Mouse (Mus musculus) limb, embryonic 15.5 days (tissue): ENCODE measurements at regions not wholly inside any gene's neighbourhood (a gene's known extent, or its start where the extent isn't known, plus 50 kb on each side); places are given as distances from the start of the nearest gene placed in this dataset.

Source experiments
- ATAC-seq: fragments of 200-750 bp; cut with Nextera tagmentation; 2 replicates; pipeline ENCODE4 v1.8.0; 2017; ENCODE audit warnings: low read depth, moderate TSS enrichment; ENCODE audit not compliant: insufficient number of reproducible peaks, low FRiP score, low TSS enrichment
- H3K27ac ChIP-seq: fragments of 300-500 bp; sonication (generic); 2 replicates; pipeline ENCODE4 v1.5.1; 2015; ENCODE audit warnings: moderate library complexity, mild to moderate bottlenecking, inconsistent platforms
- H3K27me3 ChIP-seq: fragments of 300-500 bp; sonication (generic); 2 replicates; pipeline ENCODE4 v1.6.1; 2015; ENCODE audit warnings: inconsistent platforms
- H3K36me3 ChIP-seq: fragments of 300-500 bp; sonication (generic); 2 replicates; pipeline ENCODE4 v1.6.1; 2015; ENCODE audit warnings: inconsistent platforms
- H3K4me1 ChIP-seq: fragments of 300-500 bp; sonication (generic); 2 replicates; pipeline ENCODE4 v1.6.1; 2015; ENCODE audit warnings: inconsistent platforms
- H3K4me2 ChIP-seq: fragments of 300-500 bp; sonication (generic); 2 replicates; pipeline ENCODE4 v1.6.1; 2015; ENCODE audit warnings: mild to moderate bottlenecking, inconsistent platforms
- H3K4me3 ChIP-seq: fragments of 300-500 bp; sonication (generic); 2 replicates; pipeline ENCODE4 v1.5.1; 2015; ENCODE audit warnings: mild to moderate bottlenecking, inconsistent platforms
- H3K9ac ChIP-seq: fragments of 300-500 bp; sonication (generic); 2 replicates; pipeline ENCODE4 v1.6.1; 2015; ENCODE audit warnings: inconsistent platforms
- H3K9me3 ChIP-seq: fragments of 300-500 bp; sonication (generic); 2 replicates; pipeline ENCODE4 v1.6.1; 2016; ENCODE audit warnings: inconsistent platforms
- WGBS: fragments of 180-500 bp; shearing (Covaris S2); methylation state at CpG from one replicate; pipeline ENCODE4 v1.1.7; 2015; 5-methylcytosine and 5-hydroxymethylcytosine counted together

- Histone ChIP-seq H3K27me3 (no peaks in the 10 kb centered on the region), H3K4me2 (no peak overlapping the region), H3K36me3 (no peaks in the 10 kb centered on the region), H3K4me1 (peaks cover 8% of the 10 kb centered on the region; the same call in 1 of the 2 replicates), H3K9ac (no peak overlapping the region), H3K4me3 (no peak overlapping the region), H3K9me3 (no peaks in the 10 kb centered on the region), H3K27ac (no peak overlapping the region)
- 54% methylated on average over 10 of the region's 10 CpGs for WGBS
- no peak for ATAC-seq
These were observed 191.2 kb upstream of the Jmjd1c start for GRCm38 (mm10) chr10:66904552-66905367.

- no peak overlapping the region for H3K9ac ChIP-seq
- WGBS, result 74% methylated on average over 4 of the region's 4 CpGs
- H3K9me3 ChIP-seq, result no peaks in the 10 kb centered on the region
- H3K27me3 ChIP-seq, result no peaks in the 10 kb centered on the region
- H3K27ac ChIP-seq, result no peak overlapping the region
- H3K4me3 ChIP-seq, result no peak overlapping the region
- H3K4me1 ChIP-seq, result peaks cover 11% of the 10 kb centered on the region
- no peak overlapping the region for H3K4me2 ChIP-seq
- no peak for ATAC-seq
- H3K36me3 ChIP-seq, result no peaks in the 10 kb centered on the region
These were observed 188.1 kb upstream of the Jmjd1c start for GRCm38 (mm10) chr10:66907842-66908241.

DNA sequence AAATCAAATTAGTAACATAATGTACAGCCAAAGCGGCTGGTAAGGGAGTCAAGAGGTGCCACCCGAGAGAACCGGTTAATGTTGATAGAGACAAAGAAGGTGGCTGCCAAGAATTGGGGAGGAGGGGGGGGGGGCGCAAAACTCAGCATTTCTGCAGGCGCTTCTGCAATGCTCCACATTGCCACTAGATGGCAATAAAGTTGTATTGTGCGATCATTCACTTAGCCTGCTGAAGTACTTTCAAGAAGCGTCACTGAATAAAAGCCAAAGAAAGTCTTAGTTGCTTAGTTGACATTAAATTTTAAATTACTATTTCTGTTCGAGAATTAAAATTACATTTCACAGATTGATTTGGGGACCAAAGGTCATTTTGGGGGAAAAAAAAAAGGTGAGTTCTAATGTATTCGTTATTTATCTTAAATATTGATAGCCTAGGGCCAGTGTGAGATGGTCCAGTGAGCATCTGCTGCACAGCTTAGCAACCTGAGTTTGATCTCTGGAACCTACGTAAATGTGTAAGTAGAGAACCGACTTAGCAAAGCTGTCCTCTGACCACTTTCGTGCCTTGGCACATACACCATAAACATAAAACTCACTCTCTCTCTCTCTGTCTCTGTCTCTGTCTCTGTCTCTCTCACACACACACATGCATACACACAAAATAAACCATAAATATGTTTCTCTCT is 186.6 kb upstream of the Jmjd1c start:
- H3K27me3 ChIP-seq, result no peaks in the 10 kb centered on the region
- H3K9me3 ChIP-seq, result no peaks in the 10 kb centered on the region
- no peak overlapping the region for H3K27ac ChIP-seq
- no peak overlapping the region for H3K9ac ChIP-seq
- H3K36me3 ChIP-seq, result no peaks in the 10 kb centered on the region
- peaks cover 24% of the 10 kb centered on the region for H3K4me1 ChIP-seq
- ATAC-seq, result no peak
- no peak overlapping the region for H3K4me3 ChIP-seq
- no peak overlapping the region for H3K4me2 ChIP-seq
- 12% methylated on average over 12 of the region's 12 CpGs for WGBS

GRCm38 (mm10) chr10:66909905-66910681 is 185.8 kb upstream of the Jmjd1c start:
- Histone ChIP-seq H3K27me3 (no peaks in the 10 kb centered on the region), H3K4me2 (no peak overlapping the region), H3K4me3 (no peak overlapping the region), H3K9me3 (no peaks in the 10 kb centered on the region), H3K36me3 (no peaks in the 10 kb centered on the region), H3K27ac (no peak overlapping the region), H3K4me1 (peaks cover 28% of the 10 kb centered on the region), H3K9ac (no peak overlapping the region)
- WGBS, result 75% methylated on average over 17 of the region's 17 CpGs
- ATAC-seq, result no peak

DNA sequence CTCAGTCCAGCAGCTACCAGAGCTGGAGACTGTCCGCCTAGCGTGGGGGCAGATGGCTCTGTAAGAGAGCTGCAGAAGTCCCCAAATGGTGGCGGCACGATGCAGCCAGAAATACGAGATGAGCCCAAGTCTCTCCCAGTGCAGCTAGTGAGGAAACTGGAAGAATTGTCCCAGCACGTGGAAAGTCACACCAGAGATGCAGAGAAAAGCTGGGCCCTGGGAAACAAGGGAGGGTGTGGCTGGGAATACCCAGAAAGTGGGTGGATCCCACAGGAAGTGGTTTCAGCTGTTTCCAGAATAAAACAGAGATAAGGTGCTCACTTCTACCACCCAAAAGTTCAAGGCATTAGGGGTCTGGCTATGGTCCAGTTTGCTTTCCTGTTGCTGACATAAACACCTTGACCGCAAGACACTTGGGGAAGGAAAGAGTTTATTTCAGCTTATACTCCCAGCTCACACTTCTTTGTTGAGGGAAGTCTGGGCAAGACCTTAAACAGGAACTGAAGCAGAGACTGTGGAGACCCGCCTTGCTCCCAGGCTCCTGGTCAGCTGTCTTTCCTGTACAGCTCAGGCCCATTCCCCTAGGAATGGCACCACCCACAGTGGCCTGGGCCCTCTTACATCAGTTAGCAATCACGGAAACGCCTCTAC is 184.5 kb upstream of the Jmjd1c start:
- H3K36me3 ChIP-seq, result no peaks in the 10 kb centered on the region
- ATAC-seq, result no peak
- H3K9ac ChIP-seq, result no peak overlapping the region
- H3K4me3 ChIP-seq, result no peak overlapping the region
- peak overlapping the region; percentile 54 for H3K27ac ChIP-seq
- H3K27me3 ChIP-seq, result no peaks in the 10 kb centered on the region
- no peaks in the 10 kb centered on the region for H3K9me3 ChIP-seq
- WGBS, result 59% methylated on average over 10 of the region's 10 CpGs
- H3K4me2 ChIP-seq, result no peak overlapping the region
- peaks cover 32% of the 10 kb centered on the region for H3K4me1 ChIP-seq

DNA sequence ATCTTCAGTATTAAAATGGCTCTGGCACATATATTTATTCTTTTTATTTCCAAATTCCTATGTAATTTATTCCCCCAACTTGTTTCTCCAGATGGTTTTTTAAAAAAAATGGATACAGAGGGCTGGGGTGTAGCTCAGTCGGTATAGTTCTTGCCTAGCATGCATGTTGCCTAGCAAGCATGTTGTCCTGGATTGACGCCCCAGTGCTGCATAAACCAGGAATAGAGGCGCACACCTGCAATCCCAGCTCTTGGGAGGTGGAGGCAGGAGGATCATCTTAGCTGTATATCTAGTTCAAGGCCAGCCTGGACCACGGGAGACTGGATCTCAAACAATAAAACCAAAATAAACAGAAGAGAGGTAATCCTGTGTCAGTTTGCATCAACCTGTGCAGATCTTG is 183.5 kb upstream of the Jmjd1c start:
- no peak overlapping the region for H3K9ac ChIP-seq
- H3K4me3 ChIP-seq, result no peak overlapping the region
- H3K27ac ChIP-seq, result no peak overlapping the region
- H3K4me2 ChIP-seq, result no peak overlapping the region
- no peaks in the 10 kb centered on the region for H3K9me3 ChIP-seq
- H3K27me3 ChIP-seq, result no peaks in the 10 kb centered on the region
- ATAC-seq, result no peak
- WGBS, result 78% methylated on average over 4 of the region's 4 CpGs
- H3K36me3 ChIP-seq, result no peaks in the 10 kb centered on the region
- peaks cover 32% of the 10 kb centered on the region for H3K4me1 ChIP-seq

GRCm38 (mm10) chr10:66913187-66913586 is 182.7 kb upstream of the Jmjd1c start:
- H3K9ac ChIP-seq, result no peak overlapping the region
- H3K27me3 ChIP-seq, result no peaks in the 10 kb centered on the region
- H3K4me1 ChIP-seq, result peaks cover 32% of the 10 kb centered on the region
- no peaks in the 10 kb centered on the region for H3K9me3 ChIP-seq
- no peak overlapping the region for H3K4me2 ChIP-seq
- no peak for ATAC-seq
- H3K27ac ChIP-seq, result no peak overlapping the region
- no peaks in the 10 kb centered on the region for H3K36me3 ChIP-seq
- no peak overlapping the region for H3K4me3 ChIP-seq
- WGBS, result 68% methylated on average over 14 of the region's 14 CpGs

DNA sequence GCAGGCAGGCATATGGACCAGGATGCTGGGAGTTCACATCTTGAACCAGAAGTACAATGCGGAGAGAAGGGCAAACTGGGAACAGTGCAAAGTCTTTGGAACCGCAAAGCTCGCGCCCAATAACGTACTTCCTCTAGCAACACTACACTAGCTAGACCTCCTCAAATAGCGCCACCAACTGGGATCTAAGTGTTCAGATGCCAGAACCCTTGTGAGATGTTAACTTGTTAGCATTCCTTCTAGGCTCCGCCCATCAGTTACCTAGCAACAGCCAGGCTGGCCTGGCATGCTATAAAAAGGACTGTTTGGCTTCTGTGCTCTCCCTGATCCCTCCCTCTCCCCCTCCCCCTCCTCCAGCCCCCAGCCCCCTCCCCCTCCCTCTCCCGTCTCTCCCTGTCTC is 182.3 kb upstream of the Jmjd1c start:
- H3K27me3 ChIP-seq, result no peaks in the 10 kb centered on the region
- peaks cover 32% of the 10 kb centered on the region for H3K4me1 ChIP-seq
- H3K4me2 ChIP-seq, result no peak overlapping the region
- ATAC-seq, result no peak
- H3K9ac ChIP-seq, result no peak overlapping the region
- H3K4me3 ChIP-seq, result no peak overlapping the region
- H3K36me3 ChIP-seq, result no peaks in the 10 kb centered on the region
- WGBS, result 37% methylated on average over 8 of the region's 8 CpGs
- no peak overlapping the region for H3K27ac ChIP-seq
- H3K9me3 ChIP-seq, result no peaks in the 10 kb centered on the region

DNA sequence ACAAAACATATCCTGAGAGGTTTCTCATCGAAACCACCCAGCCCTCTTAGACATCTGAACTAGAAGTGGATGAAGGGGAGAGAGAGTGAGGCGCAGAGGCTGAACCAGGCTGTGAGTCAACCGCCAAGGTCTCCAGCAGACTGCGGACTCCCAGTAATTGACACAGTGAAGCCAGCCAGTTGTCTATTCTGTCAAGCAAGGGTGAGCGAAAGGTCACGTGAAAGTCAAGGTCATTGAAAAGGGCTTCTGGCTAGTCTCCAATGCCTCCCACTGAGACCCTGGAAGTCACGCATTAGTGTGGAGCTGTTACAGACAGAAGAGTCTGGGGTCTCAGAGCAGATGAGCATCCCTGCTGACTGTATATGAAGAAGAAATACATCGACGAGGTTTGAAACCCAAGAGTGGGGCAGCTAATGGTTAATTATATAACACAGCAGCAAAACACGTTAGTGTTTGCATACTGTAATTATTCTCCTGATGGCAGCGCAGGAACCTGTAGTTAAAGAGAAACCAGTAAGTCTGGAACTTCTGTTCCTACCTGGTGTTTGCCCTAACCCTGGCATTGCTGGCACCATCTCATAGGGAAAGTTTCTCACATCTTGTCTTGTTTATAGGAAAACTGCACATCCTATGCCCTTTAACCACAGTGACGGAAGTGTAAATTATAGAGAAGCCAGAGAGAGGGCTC is 181.5 kb upstream of the Jmjd1c start:
- no peak for ATAC-seq
- no peak overlapping the region for H3K9ac ChIP-seq
- H3K27me3 ChIP-seq, result no peaks in the 10 kb centered on the region
- peaks cover 38% of the 10 kb centered on the region for H3K4me1 ChIP-seq
- H3K36me3 ChIP-seq, result no peaks in the 10 kb centered on the region
- no peaks in the 10 kb centered on the region for H3K9me3 ChIP-seq
- H3K4me3 ChIP-seq, result no peak overlapping the region
- 0 out of 2 replicates have a peak overlapping the region, but pooled peaks have one; percentile 4 for H3K27ac ChIP-seq
- 53% methylated on average over 12 of the region's 12 CpGs for WGBS
- no peak overlapping the region for H3K4me2 ChIP-seq

GRCm38 (mm10) chr10:66915801-66916200 is 180.1 kb upstream of the Jmjd1c start:
- 60% methylated on average over 10 of the region's 10 CpGs for WGBS

DNA sequence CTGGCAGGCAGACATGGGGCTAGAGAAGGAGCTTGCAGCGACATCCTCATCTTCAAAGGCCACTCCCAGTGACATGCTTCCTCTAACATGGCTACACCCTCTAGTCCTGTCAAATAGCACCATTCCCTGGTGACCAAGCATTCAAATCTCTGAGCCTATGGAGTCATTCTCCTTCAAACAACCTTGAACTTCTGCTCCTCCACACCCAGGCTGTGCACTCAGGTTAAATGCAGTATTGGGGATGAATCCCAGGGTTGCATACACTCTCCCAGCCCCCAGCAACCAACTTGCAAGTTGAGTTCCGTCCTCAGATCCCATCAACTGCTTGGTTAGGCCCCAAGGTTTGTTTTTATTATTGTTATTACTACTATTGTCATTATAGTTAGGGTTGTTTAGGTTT is 178.2 kb upstream of the Jmjd1c start:
- H3K4me1 ChIP-seq, result peaks cover 57% of the 10 kb centered on the region
- ATAC-seq, result no peak

More at GRCm38 (mm10) chr10:66915801-66916200, 180.1 kb upstream of the Jmjd1c start:
- no peak overlapping the region for H3K4me2 ChIP-seq
- no peak overlapping the region for H3K4me3 ChIP-seq
- H3K27ac ChIP-seq, result peak overlapping the region; percentile 8; the same call in 1 of the 2 replicates
- H3K9ac ChIP-seq, result no peak overlapping the region
- no peak for ATAC-seq
- H3K27me3 ChIP-seq, result no peaks in the 10 kb centered on the region
- peaks cover 50% of the 10 kb centered on the region for H3K4me1 ChIP-seq
- no peaks in the 10 kb centered on the region for H3K36me3 ChIP-seq
- H3K9me3 ChIP-seq, result no peaks in the 10 kb centered on the region

More for the DNA sequence above, 178.2 kb upstream of the Jmjd1c start:
- Histone ChIP-seq H3K4me2 (no peak overlapping the region), H3K27ac (no peak overlapping the region), H3K9me3 (no peaks in the 10 kb centered on the region), H3K27me3 (no peaks in the 10 kb centered on the region), H3K4me3 (no peak overlapping the region), H3K9ac (no peak overlapping the region), H3K36me3 (no peaks in the 10 kb centered on the region)
- WGBS, result 84% methylated on average over 2 of the region's 2 CpGs
